Mouse (Mus musculus) telencephalon, adult 2 months (tissue): Measurements from ENCODE around the gene Sbds.
"Not testable (repeated sequence)": the region's sequence is repeated elsewhere in the genome, so short reads cannot be mapped to it uniquely, and the experiment has no call there.

Experiments
- DNase-seq: peaks from one replicate; pipeline ENCODE4 v3.0.0-alpha.2; 2011; ENCODE audit warnings: low read depth, low spot score

The Sbds gene

GRCm38 (mm10) chr5:130256678-130257271, 1.4 kb upstream of the Sbds start:
- peak; percentile 98 for DNase-seq

GRCm38 (mm10) chr5:130255799-130256525, 632 bp upstream of the Sbds start:
- not testable (repeated sequence) for DNase-seq

GRCm38 (mm10) chr5:130254164-130255016, 940 bp downstream of the Sbds start:
- peak; percentile 56 for DNase-seq

GRCm38 (mm10) chr5:130247823-130248222, 7.5 kb downstream of the Sbds start:
- DNase-seq: no peak

GRCm38 (mm10) chr5:130241426-130241825, 13.9 kb downstream of the Sbds start:
- DNase-seq: no peak

GRCm38 (mm10) chr5:130239856-130240255, 15.5 kb downstream of the Sbds start:
- DNase-seq: no peak

- no peak for DNase-seq
These were observed 16.1 kb downstream of the Sbds start for GRCm38 (mm10) chr5:130239236-130239635.

GRCm38 (mm10) chr5:130236302-130236701, 19.0 kb downstream of the Sbds start:
- no peak for DNase-seq

- DNase-seq: no peak
These were observed 27.2 kb downstream of the Sbds start for GRCm38 (mm10) chr5:130228120-130228519.

- DNase-seq: no peak
These were observed 28.5 kb downstream of the Sbds start for GRCm38 (mm10) chr5:130226790-130227189.

GRCm38 (mm10) chr5:130222146-130223004, 33.0 kb downstream of the Sbds start:
- DNase-seq: peak; percentile 76

- DNase-seq: peak; percentile 23
These were observed 33.6 kb downstream of the Sbds start for GRCm38 (mm10) chr5:130221760-130222145.

GRCm38 (mm10) chr5:130221316-130221715, 34.0 kb downstream of the Sbds start:
- no peak for DNase-seq

- no peak for DNase-seq
These were observed 37.0 kb downstream of the Sbds start for GRCm38 (mm10) chr5:130218336-130218735.

GRCm38 (mm10) chr5:130217406-130217805, 37.9 kb downstream of the Sbds start:
- no peak for DNase-seq

GRCm38 (mm10) chr5:130216781-130217180, 38.5 kb downstream of the Sbds start, which contains the start of gene Tmem248:
Gene Tmem248 (plus strand): TSS chr5:130217081.
- no peak for DNase-seq

- DNase-seq: no peak
These were observed 42.4 kb downstream of the Sbds start for GRCm38 (mm10) chr5:130212956-130213355.

GRCm38 (mm10) chr5:130207299-130207698, 48.0 kb downstream of the Sbds start:
- DNase-seq: no peak

- no peak for DNase-seq
These were observed 49.8 kb downstream of the Sbds start for GRCm38 (mm10) chr5:130205441-130206023.

GRCm38 (mm10) chr5:130204560-130204959, 50.8 kb downstream of the Sbds start:
- DNase-seq: no peak

GRCm38 (mm10) chr5:130203948-130204347, 51.4 kb downstream of the Sbds start:
- no peak for DNase-seq
